Mouse (Mus musculus) liver, embryonic 15.5 days (tissue): ENCODE measurements around the gene Frs2. TPM values are rescaled to one million over a fixed set of nuclear protein-coding genes. Genes with fewer than 3 reads are reported as not detected.
"Not testable (repeated sequence)": the region's sequence is repeated elsewhere in the genome, so short reads cannot be mapped to it uniquely, and the experiment has no call there.

ENCODE experiments used
- ATAC-seq: fragments of 200-750 bp; cut with Nextera tagmentation; 2 replicates; pipeline ENCODE4 v1.8.0; 2017; ENCODE audit warnings: moderate number of reproducible peaks, mild to moderate bottlenecking, moderate library complexity; ENCODE audit not compliant: insufficient read depth
- H3K27ac ChIP-seq: fragments of 300-500 bp; sonication (generic); replicated peaks from 2 replicates; pipeline ENCODE4 v1.5.1; 2015; ENCODE audit warnings: mild to moderate bottlenecking, inconsistent platforms
- H3K27me3 ChIP-seq: fragments of 300-500 bp; sonication (generic); 2 replicates; pipeline ENCODE4 v1.6.1; 2015; ENCODE audit warnings: mild to moderate bottlenecking, inconsistent platforms
- H3K36me3 ChIP-seq: fragments of 300-500 bp; sonication (generic); replicated peaks from 2 replicates; pipeline ENCODE4 v1.6.1; 2015; ENCODE audit warnings: moderate library complexity, mild to moderate bottlenecking, inconsistent platforms
- H3K4me1 ChIP-seq: fragments of 300-500 bp; sonication (generic); replicated peaks from 2 replicates; pipeline ENCODE4 v1.6.1; 2015; ENCODE audit warnings: inconsistent platforms
- H3K4me2 ChIP-seq: fragments of 300-500 bp; sonication (generic); 2 replicates; pipeline ENCODE4 v1.6.1; 2015; ENCODE audit warnings: moderate library complexity, mild to moderate bottlenecking, inconsistent platforms
- H3K4me3 ChIP-seq: fragments of 300-500 bp; sonication (generic); replicated peaks from 2 replicates; pipeline ENCODE4 v1.5.1; 2015; ENCODE audit warnings: mild to moderate bottlenecking, inconsistent platforms
- H3K9ac ChIP-seq: fragments of 300-500 bp; sonication (generic); 2 replicates; pipeline ENCODE4 v1.6.1; 2015; ENCODE audit warnings: moderate library complexity, mild to moderate bottlenecking, inconsistent platforms
- H3K9me3 ChIP-seq: fragments of 300-500 bp; sonication (generic); replicated peaks from 2 replicates; pipeline ENCODE4 v1.6.1; 2016; ENCODE audit warnings: inconsistent platforms
- WGBS: fragments of 180-500 bp; shearing (Covaris S2); methylation state at CpG from one replicate; pipeline ENCODE4 v1.1.7; 2015; ENCODE audit warnings: mixed read lengths; ENCODE audit not compliant: insufficient replicate concordance; 5-methylcytosine and 5-hydroxymethylcytosine counted together
- polyA plus RNA-seq: library from polyadenylated mRNA; unstranded; fragments of >200 nt; fragmentation: Nextera tagmentation; extraction: Ambion mirVana; gene quantifications from 2 replicates; pipeline ENCODE4 v1.2.1, GENCODE M21; 2015

The Frs2 gene
- polyA plus RNA-seq, 1 experiment from 2014 or later: 6.9 TPM

- H3K27me3 ChIP-seq: no peaks in the 10 kb centered on the region
- peak overlapping the region; percentile 43; the same call in 1 of the 2 replicates for H3K9ac ChIP-seq
- H3K36me3 ChIP-seq: no peaks in the 10 kb centered on the region
- peak overlapping the region; percentile 84 for H3K27ac ChIP-seq
- H3K9me3 ChIP-seq: no peaks in the 10 kb centered on the region
- peak overlapping the region; percentile 100 for H3K4me3 ChIP-seq
- H3K4me2 ChIP-seq: peak overlapping the region; percentile 89
- H3K4me1 ChIP-seq: peaks cover 75% of the 10 kb centered on the region
- ATAC-seq: no peak
- WGBS: 32% methylated on average over 9 of the region's 9 CpGs
Measured at GRCm38 (mm10) chr10:117146421-117146820, 1.9 kb downstream of the Frs2 start.

GRCm38 (mm10) chr10:117145546-117146265 is 2.6 kb downstream of the Frs2 start:
- Histone ChIP-seq H3K9me3 (no peaks in the 10 kb centered on the region), H3K4me2 (peak overlapping the region; percentile 89), H3K4me3 (peak overlapping the region; percentile 100), H3K9ac (no peak overlapping the region), H3K36me3 (no peaks in the 10 kb centered on the region), H3K27me3 (no peaks in the 10 kb centered on the region), H3K27ac (peak overlapping the region; percentile 84), H3K4me1 (peaks cover 75% of the 10 kb centered on the region)
- WGBS: 30% methylated on average over 8 of the region's 8 CpGs
- ATAC-seq: no peak; the same call in 1 of the 2 replicates

- 0 out of 2 replicates have a peak overlapping the region, but pooled peaks have one; percentile 0 for H3K9ac ChIP-seq
- no peaks in the 10 kb centered on the region for H3K36me3 ChIP-seq
- H3K27me3 ChIP-seq: no peaks in the 10 kb centered on the region
- H3K4me2 ChIP-seq: peak overlapping the region; percentile 89
- ATAC-seq: no peak
- H3K4me3 ChIP-seq: no peak overlapping the region
- 35% methylated on average over 6 of the region's 6 CpGs for whole genome bisulfite sequencing
- peaks cover 68% of the 10 kb centered on the region for H3K4me1 ChIP-seq
- H3K27ac ChIP-seq: peak overlapping the region; percentile 84
- no peaks in the 10 kb centered on the region for H3K9me3 ChIP-seq
Measured at GRCm38 (mm10) chr10:117144628-117145027, 3.7 kb downstream of the Frs2 start.

DNA sequence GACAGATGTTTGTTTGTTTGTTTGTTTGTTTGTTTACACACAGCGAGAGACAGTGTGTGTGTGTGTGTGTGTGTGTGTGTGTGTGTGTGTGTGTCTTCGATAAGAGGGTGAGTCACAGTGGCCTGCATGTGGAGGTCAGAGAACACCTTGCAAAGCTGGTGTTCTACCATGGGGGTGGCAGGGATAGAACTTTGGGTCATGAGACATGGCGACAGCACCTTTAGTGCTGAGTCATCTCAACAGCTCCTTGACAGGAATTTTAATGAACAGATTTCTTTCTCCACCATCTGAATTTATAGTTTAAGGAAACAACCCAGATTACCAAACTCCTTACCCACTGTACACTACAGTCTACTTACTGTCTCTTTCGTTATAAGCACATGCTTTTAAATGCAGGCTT is 4.3 kb downstream of the Frs2 start:
- Histone ChIP-seq H3K27ac (peak overlapping the region; percentile 84), H3K4me3 (no peak overlapping the region), H3K4me1 (peaks cover 67% of the 10 kb centered on the region), H3K9me3 (no peaks in the 10 kb centered on the region), H3K4me2 (peak overlapping the region; percentile 89; the same call in 1 of the 2 replicates), H3K36me3 (no peaks in the 10 kb centered on the region), H3K9ac (no peak overlapping the region), H3K27me3 (no peaks in the 10 kb centered on the region)
- no peak for ATAC-seq
- 67% methylated on average over 4 of the region's 4 CpGs for WGBS

DNA sequence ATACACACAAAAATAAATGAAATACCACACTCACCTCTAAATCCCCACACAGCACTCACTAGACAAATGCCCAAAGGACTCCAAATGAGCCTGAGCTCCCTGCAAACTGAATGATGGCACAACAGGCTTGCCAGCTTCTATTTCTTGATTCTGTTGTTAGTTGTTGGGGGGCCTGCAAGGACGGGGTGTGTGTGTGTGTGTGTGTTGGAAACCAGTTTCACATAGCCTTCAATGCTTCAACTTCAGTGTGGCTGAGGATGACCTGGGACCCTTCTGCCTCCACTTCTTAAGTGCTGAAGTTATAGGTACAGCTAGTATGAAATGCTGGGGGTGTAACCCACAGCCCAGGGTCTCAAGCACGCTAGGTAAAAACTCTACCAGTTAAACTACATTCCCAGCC is 5.0 kb downstream of the Frs2 start:
- H3K4me1 ChIP-seq: peaks cover 66% of the 10 kb centered on the region
- no peak overlapping the region for H3K9ac ChIP-seq
- ATAC-seq: no peak
- no peak overlapping the region for H3K4me3 ChIP-seq
- no peaks in the 10 kb centered on the region for H3K9me3 ChIP-seq
- H3K36me3 ChIP-seq: no peaks in the 10 kb centered on the region
- H3K27ac ChIP-seq: peak overlapping the region; percentile 84; the same call in 1 of the 2 replicates
- 78% methylated on average over 2 of the region's 2 CpGs for WGBS
- no peak overlapping the region for H3K4me2 ChIP-seq
- no peaks in the 10 kb centered on the region for H3K27me3 ChIP-seq

DNA sequence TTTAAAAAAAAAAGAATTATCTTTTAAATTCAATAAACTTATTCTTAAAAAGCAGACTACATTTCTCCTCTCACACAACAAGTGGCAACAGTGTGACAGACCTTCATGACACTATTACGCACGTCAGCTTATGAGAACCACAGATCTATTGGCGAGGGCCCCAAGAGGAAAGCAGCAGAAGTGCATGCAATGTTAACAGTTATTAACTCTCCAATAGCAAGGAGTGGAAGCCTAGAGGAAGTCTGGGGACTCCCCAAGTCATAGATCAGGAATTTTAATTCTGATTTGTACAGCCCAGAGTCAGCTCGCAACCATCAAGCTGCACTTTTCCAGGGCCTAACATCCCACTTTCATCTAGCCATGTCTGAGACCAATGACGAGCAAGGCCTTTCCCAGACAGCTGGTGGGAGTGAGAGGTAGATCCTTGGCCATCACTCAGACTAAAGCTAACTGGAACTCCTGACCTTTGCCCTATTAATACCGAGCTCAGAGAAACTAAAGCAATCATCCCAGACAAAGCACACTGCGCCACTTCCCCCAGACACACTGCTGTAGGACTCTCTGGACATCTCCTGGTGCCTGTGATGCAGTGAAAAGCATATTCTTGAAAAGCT is 6.3 kb downstream of the Frs2 start:
- Histone ChIP-seq H3K4me2 (no peak overlapping the region), H3K4me3 (no peak overlapping the region), H3K4me1 (peaks cover 67% of the 10 kb centered on the region), H3K27ac (no peak overlapping the region), H3K9me3 (no peaks in the 10 kb centered on the region), H3K9ac (no peak overlapping the region), H3K27me3 (no peaks in the 10 kb centered on the region), H3K36me3 (no peaks in the 10 kb centered on the region)
- WGBS: 70% methylated on average over 7 of the region's 7 CpGs
- no peak for ATAC-seq

DNA sequence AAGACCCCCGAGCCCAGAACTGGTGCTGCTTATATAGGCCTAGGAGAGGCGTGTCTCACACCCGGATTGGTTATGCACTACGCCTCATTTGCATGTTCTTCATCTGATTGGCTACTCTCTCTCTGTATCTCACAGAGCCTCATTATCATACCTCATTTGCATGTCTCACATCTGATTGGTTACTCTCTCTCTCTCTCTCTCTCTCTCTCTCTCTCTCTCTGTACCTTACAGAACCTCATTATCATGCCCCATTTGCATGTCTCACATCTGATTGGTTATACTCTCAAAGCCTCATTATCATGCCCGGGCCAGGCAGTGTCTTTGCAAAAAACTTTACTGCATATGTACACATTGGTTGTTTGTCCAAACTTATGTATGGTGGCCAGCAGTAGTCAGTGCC is 16.8 kb downstream of the Frs2 start:
- not testable (repeated sequence) for H3K9me3 ChIP-seq, H3K27me3 ChIP-seq, H3K27ac ChIP-seq, H3K4me2 ChIP-seq, H3K4me3 ChIP-seq, H3K9ac ChIP-seq, ATAC-seq
- peaks cover 37% of the 10 kb centered on the region for H3K4me1 ChIP-seq
- H3K36me3 ChIP-seq: peaks cover 32% of the 10 kb centered on the region
- 85% methylated on average over 5 of the region's 5 CpGs for WGBS

- Histone ChIP-seq H3K4me3 (no peak overlapping the region), H3K9ac (no peak overlapping the region), H3K27me3 (no peaks in the 10 kb centered on the region), H3K9me3 (no peaks in the 10 kb centered on the region), H3K4me1 (peaks cover 45% of the 10 kb centered on the region), H3K36me3 (peaks cover 40% of the 10 kb centered on the region), H3K27ac (0 out of 2 replicates have a peak overlapping the region, but pooled peaks have one; percentile 30), H3K4me2 (no peak overlapping the region)
- WGBS: 84% methylated on average over 6 of the region's 6 CpGs
- ATAC-seq: no peak
Measured at GRCm38 (mm10) chr10:117130037-117130436, 18.3 kb downstream of the Frs2 start.

GRCm38 (mm10) chr10:117128693-117129092 is 19.6 kb downstream of the Frs2 start:
- H3K4me1 ChIP-seq: peaks cover 53% of the 10 kb centered on the region

GRCm38 (mm10) chr10:117127480-117127879 is 20.9 kb downstream of the Frs2 start:
- H3K4me1 ChIP-seq: peaks cover 54% of the 10 kb centered on the region
- WGBS: 35% methylated on average over 2 of the region's 2 CpGs

More at GRCm38 (mm10) chr10:117128693-117129092, 19.6 kb downstream of the Frs2 start:
- 0 out of 2 replicates have a peak, but pooled peaks have one; percentile 49 for ATAC-seq
- H3K27me3 ChIP-seq: no peaks in the 10 kb centered on the region
- H3K9ac ChIP-seq: no peak overlapping the region
- H3K4me2 ChIP-seq: no peak overlapping the region
- no peaks in the 10 kb centered on the region for H3K9me3 ChIP-seq
- H3K36me3 ChIP-seq: peaks cover 41% of the 10 kb centered on the region
- H3K27ac ChIP-seq: peak overlapping the region; percentile 38; the same call in 1 of the 2 replicates
- no peak overlapping the region for H3K4me3 ChIP-seq
- WGBS: 60% methylated on average over 2 of the region's 2 CpGs

GRCm38 (mm10) chr10:117126719-117127118 is 21.6 kb downstream of the Frs2 start:
- peaks cover 56% of the 10 kb centered on the region for H3K4me1 ChIP-seq
- H3K4me3 ChIP-seq: no peak overlapping the region
- H3K4me2 ChIP-seq: no peak overlapping the region
- no peaks in the 10 kb centered on the region for H3K27me3 ChIP-seq
- H3K36me3 ChIP-seq: peaks cover 27% of the 10 kb centered on the region
- no peaks in the 10 kb centered on the region for H3K9me3 ChIP-seq
- 85% methylated on average over 1 of the region's 1 CpGs for WGBS
- no peak for ATAC-seq
- no peak overlapping the region for H3K9ac ChIP-seq
- no peak overlapping the region for H3K27ac ChIP-seq

More at GRCm38 (mm10) chr10:117127480-117127879, 20.9 kb downstream of the Frs2 start:
- Histone ChIP-seq H3K9me3 (no peaks in the 10 kb centered on the region), H3K4me3 (no peak overlapping the region), H3K27me3 (no peaks in the 10 kb centered on the region), H3K4me2 (no peak overlapping the region), H3K9ac (no peak overlapping the region), H3K27ac (peak overlapping the region; percentile 64), H3K36me3 (peaks cover 35% of the 10 kb centered on the region)
- 0 out of 2 replicates have a peak, but pooled peaks have one; percentile 47 for ATAC-seq
